Mouse (Mus musculus) spleen, adult 2 months (tissue): ENCODE data around the gene 1810062G17Rik. TPM values are rescaled to one million over a fixed set of nuclear protein-coding genes. Genes with fewer than 3 reads are reported as not detected.

Experiments
- DNase-seq, 2 experiments: peaks; one replicate each; pipeline versions ENCODE4 v3.0.0 to v3.0.0-alpha.2; 2012 to 2021; ENCODE audit warnings: low spot score in 2 of 2, low read depth in 1 of 2
- H3K27ac ChIP-seq: fragments of 200-500 bp; 2 replicates; pipeline ENCODE4 v1.5.1; 2012; ENCODE audit warnings: low read length, inconsistent platforms; ENCODE audit not compliant: insufficient read depth
- H3K27me3 ChIP-seq: fragments of 200-500 bp; 2 replicates; pipeline ENCODE4 v1.6.1; 2012; ENCODE audit warnings: mild to moderate bottlenecking, moderate library complexity, low read length, inconsistent platforms; ENCODE audit not compliant: control insufficient read depth, insufficient read depth
- H3K36me3 ChIP-seq: fragments of 200-500 bp; 2 replicates; pipeline ENCODE4 v1.6.1; 2012; ENCODE audit warnings: mild to moderate bottlenecking, low read length, inconsistent platforms; ENCODE audit not compliant: control insufficient read depth, insufficient read depth
- H3K4me1 ChIP-seq: fragments of 200-500 bp; 2 replicates; pipeline ENCODE4 v1.6.1; 2011; ENCODE audit warnings: inconsistent platforms; ENCODE audit not compliant: control insufficient read depth, insufficient read depth, insufficient read length
- H3K4me3 ChIP-seq: fragments of 200-500 bp; 2 replicates; pipeline ENCODE4 v1.5.1; 2011; ENCODE audit warnings: mild to moderate bottlenecking, inconsistent platforms; ENCODE audit not compliant: insufficient read depth, insufficient read length; ENCODE audit errors: extremely low read depth
- CTCF ChIP-seq: fragments of 200-500 bp; IDR thresholded peaks from 2 replicates; pipeline ENCODE4 v1.5.1; 2011; ENCODE audit warnings: mild to moderate bottlenecking, inconsistent platforms; ENCODE audit not compliant: insufficient read depth, insufficient read length, insufficient replicate concordance; ENCODE audit errors: extremely low read depth
- POLR2A ChIP-seq: fragments of 200-500 bp; IDR thresholded peaks from 2 replicates; pipeline ENCODE4 v1.6.1; 2011; ENCODE audit warnings: low read depth, low read length, inconsistent platforms
- WGBS: fragments of 180-500 bp; shearing (Covaris S2); methylation state at CpG from one replicate; pipeline ENCODE4 v1.1.7; 2018; 5-methylcytosine and 5-hydroxymethylcytosine counted together
- polyA plus RNA-seq: library from polyadenylated mRNA; depleted of rRNA; stranded (reverse); fragments of >200 nt; gene quantifications from 2 replicates; pipeline ENCODE4 v1.2.3, GENCODE M21; 2012

1810062G17Rik gene
- polyA plus RNA-seq, 1 experiment = 0.15 TPM

DNA sequence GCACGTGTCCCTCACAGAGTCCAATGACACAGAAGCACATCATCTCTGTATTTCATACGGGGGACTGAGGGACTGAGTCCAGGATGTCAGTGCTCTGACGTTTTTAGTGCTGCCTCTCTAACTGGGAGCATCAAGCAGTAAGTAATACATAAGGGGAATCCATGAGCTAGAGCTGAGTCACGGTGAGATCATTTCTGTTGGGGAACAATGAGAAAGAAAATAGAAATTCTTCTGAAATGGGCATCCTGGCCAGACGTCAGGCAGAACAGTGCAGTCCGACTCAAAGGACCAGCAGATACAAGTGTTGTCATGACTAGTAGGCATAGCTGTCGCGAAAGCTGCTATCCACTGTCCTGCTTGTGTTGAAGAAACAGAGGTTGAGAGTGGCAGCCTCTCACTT lies 25.2 kb downstream of the 1810062G17Rik start:
- no peak overlapping the region for H3K4me3 ChIP-seq
- WGBS = 77% methylated on average over 8 of the region's 8 CpGs
- DNase-seq = no peak
- TF ChIP-seq POLR2A (no peak), CTCF (no peak)
- no peaks in the 10 kb centered on the region for H3K27me3 ChIP-seq
- no peak overlapping the region for H3K27ac ChIP-seq
- no peaks in the 10 kb centered on the region for H3K36me3 ChIP-seq
- H3K4me1 ChIP-seq = no peaks in the 10 kb centered on the region

DNA sequence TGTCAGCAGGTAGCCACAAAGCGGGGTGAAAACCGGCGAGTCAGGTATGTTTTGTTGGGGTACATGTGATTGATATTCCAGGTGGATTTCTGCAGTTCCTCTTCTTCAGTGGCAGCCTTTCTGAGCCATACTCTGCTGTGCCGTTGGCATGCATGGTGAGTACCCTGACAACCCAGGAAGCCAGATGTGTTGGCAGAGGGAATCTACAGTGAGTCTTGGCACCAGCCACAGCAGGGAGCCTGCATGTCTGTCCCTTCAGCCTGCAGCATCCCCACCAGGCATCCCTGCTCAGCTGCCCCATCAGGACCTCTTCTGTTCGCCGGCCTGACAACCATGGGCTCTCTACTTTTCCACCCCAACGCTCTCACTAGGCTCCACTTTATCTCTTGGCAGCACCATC lies 25.8 kb downstream of the 1810062G17Rik start:
- H3K36me3 ChIP-seq = no peaks in the 10 kb centered on the region
- no peaks in the 10 kb centered on the region for H3K4me1 ChIP-seq
- 77% methylated on average over 7 of the region's 7 CpGs for WGBS
- no peaks in the 10 kb centered on the region for H3K27me3 ChIP-seq
- TF ChIP-seq POLR2A = no peak
- TF ChIP-seq CTCF = no peak
- no peak for DNase-seq
- no peak overlapping the region for H3K4me3 ChIP-seq
- no peak overlapping the region for H3K27ac ChIP-seq

DNA sequence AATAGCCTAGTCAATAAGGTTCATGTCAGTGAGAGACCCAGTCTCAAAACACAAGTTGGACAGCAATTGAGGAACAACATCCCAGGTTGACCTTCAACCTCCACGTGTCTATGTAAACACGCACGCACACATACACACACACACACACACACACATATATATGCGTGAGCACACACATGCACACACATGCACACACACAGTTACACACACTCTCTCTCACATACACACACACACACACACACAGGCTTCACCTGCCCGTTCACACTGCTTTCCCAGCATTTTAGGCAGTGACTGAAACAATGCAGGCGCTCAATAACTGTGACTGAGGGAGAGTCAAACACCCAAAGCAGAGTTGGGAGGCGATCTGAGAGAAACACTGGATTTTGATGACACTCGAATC lies 29.6 kb downstream of the 1810062G17Rik start:
- 84% methylated on average over 8 of the region's 8 CpGs for WGBS
- Histone ChIP-seq H3K36me3 (no peaks in the 10 kb centered on the region), H3K27me3 (no peaks in the 10 kb centered on the region), H3K27ac (no peak overlapping the region), H3K4me1 (no peaks in the 10 kb centered on the region), H3K4me3 (no peak overlapping the region)
- no peak for DNase-seq
- TF ChIP-seq CTCF (no peak), POLR2A (no peak)

DNA sequence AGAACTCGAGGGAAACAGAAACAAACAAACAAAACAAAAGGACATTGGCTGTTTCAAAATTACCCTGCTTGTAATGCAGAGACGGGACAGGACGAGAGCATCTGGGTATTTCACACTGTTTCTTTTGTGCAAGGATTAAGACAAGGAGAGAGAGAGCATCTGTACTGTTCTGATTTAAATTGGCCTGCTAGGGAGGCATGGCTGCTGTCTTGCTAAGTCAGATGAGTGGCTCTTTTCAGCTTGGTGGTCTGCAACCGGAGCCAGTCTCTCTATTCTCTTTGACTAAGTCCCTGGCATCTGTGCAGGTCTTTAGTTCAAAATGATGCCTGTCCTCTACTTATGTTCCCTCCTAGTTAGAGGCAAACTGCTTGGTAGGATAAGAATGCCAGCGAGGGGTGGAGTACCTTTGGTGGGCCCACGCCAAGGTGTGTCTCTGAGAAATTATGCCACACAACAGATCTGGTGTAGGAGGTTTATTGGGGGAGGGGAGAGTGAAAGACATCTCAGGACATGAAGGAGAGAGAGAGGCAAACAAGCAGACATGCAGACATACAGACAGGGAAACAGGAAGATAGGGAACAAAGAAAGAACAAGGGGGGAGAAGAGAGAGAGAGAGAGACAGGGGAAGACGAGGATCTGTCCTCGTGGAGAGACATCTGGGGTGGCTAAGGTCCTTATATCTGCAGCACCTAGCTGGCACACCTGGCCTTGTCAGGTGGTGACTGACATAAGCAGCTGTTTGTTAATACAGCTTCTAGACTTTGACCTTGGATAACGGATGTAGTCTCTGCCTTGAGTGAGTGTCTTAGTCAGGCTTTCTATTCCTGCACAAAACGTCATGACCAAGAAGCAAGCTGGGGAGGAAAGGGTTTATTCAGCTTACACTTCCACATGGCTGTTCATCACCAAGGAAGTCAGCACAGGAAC lies 30.3 kb downstream of the 1810062G17Rik start:
- no peak overlapping the region for H3K27ac ChIP-seq
- WGBS = 78% methylated on average over 10 of the region's 10 CpGs
- no peak for TF ChIP-seq CTCF
- no peak for TF ChIP-seq POLR2A
- H3K4me3 ChIP-seq = no peak overlapping the region
- H3K36me3 ChIP-seq = no peaks in the 10 kb centered on the region
- no peak for DNase-seq
- H3K4me1 ChIP-seq = no peaks in the 10 kb centered on the region
- no peaks in the 10 kb centered on the region for H3K27me3 ChIP-seq

DNA sequence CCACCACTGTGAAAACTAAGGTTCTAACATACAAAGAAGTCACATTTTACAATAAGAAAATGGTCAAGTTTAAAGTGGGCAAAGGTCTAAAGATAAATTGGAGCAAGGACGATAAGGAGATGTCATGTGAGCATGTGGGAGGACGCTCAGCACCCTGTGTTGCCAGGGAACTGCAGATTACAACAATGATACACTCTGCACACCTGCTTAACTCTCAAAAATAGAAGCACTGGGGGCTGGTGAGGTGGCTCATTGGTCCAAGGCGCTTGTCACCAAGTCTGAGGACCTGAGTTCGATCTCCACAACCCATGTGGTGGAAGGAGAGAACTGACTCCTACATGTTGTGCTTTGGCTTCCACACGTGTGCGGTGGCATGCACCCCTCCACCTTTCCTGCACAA lies 35.8 kb downstream of the 1810062G17Rik start:
- H3K4me3 ChIP-seq = no peak overlapping the region
- no peak for DNase-seq
- no peak overlapping the region for H3K27ac ChIP-seq
- no peaks in the 10 kb centered on the region for H3K27me3 ChIP-seq
- H3K36me3 ChIP-seq = no peaks in the 10 kb centered on the region
- no peaks in the 10 kb centered on the region for H3K4me1 ChIP-seq
- WGBS = 88% methylated on average over 6 of the region's 6 CpGs
- no peak for TF ChIP-seq CTCF

DNA sequence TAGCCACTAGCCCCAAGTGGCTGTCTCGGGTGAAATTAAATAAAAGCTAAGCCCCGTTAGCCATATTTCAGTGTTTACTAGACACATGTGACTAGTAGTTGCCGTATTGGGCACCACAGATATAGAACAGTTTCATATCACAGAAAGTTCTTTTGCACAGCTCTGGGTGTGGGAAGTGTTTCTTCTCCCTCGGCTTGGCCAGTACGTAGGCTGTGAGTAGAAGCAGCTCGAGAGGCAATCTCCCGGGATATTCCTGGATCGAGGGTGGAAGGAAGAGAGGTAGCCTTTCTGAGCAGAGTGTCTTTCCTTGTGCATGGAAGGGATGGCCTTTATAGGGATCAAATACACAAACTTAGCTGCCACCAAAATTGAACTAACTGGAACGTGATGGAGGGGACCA lies 40.5 kb downstream of the 1810062G17Rik start:
- Histone ChIP-seq H3K4me3 (no peak overlapping the region), H3K27ac (no peak overlapping the region), H3K27me3 (no peaks in the 10 kb centered on the region), H3K36me3 (no peaks in the 10 kb centered on the region), H3K4me1 (no peaks in the 10 kb centered on the region)
- no peak for DNase-seq
- TF ChIP-seq POLR2A (no peak), CTCF (no peak)
- WGBS = 90% methylated on average over 9 of the region's 9 CpGs
